Mouse (Mus musculus): Measurements from ENCODE around the gene Ifna4. TPM values are rescaled to one million over a fixed set of nuclear protein-coding genes. Genes with fewer than 3 reads are reported as not detected.
"Not testable (repeated sequence)": the region's sequence is repeated elsewhere in the genome, so short reads cannot be mapped to it uniquely, and the experiment has no call there.

Ifna4 gene
- not detected for total RNA-seq (2021)
- long read RNA-seq = 0 reads

DNA sequence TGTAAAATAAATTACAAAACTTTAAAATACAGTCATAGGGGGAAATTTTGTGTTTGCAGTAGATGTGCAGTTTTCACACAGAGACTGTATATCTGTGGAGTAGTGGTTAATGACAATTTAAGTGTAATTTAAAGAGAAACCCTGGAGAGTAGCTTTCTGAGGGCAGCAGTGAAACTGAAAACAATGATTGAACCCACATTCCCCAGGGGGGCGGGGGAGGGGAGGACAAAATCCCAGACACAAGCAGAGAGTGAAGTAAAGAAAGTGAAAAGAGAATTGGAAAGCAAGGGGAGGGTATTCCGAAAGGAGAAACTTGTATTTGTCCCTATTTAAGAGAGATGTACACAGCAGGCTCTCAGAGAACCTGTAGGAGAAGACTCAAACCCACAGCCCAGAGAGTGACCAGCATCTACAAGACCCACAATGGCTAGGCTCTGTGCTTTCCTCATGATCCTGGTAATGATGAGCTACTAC, at the start of gene Ifna4:
Gene Ifna4, plus strand, starts transcription at position 424 of the 474 bp plus-strand sequence.
- DNase-seq (ENCODE audit: low spot score in 2 of 2) = no peak

DNA sequence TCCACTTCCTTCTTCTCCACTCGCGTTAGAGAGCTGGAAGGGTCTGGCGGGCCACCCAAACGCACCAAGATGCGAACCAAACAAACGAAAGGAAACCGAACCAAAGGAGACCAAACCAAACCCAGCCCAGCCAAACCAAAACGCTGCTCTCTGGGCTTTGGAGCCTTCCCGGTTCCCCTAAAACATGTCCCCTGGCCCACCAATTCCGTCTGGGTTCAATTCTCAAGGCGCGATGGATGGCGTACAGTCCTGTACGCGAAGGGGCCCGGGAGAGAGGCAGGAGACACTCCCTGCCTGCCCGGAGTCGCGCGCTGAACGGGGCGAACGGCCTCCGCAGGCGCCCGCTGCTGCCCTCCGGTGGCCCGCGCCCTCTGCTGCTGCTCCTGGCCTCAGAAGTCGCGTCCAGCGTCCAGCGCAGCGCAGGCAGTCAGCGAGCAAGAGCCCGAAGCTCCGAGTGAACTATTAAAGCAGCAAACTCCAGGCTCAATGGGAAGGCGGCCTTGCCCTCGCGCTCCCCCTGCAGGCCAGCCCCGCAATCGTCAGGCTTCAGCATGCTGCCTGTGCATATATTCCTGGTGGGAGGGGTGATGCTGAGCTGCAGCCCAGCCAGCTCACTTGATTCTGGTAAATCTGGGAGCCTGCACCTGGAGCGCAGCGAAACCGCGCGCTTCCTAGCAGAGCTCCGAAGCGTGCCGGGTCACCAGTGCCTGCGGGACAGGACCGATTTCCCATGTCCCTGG, 47.6 kb upstream of the Ifna4 start, which contains the start of gene Gm13275:
Gene Gm13275, plus strand, starts transcription at position 552 of the 740 bp plus-strand sequence.
- DNase-seq (ENCODE audit: low spot score in 2 of 2) = peak; percentile 52 to 63

DNA sequence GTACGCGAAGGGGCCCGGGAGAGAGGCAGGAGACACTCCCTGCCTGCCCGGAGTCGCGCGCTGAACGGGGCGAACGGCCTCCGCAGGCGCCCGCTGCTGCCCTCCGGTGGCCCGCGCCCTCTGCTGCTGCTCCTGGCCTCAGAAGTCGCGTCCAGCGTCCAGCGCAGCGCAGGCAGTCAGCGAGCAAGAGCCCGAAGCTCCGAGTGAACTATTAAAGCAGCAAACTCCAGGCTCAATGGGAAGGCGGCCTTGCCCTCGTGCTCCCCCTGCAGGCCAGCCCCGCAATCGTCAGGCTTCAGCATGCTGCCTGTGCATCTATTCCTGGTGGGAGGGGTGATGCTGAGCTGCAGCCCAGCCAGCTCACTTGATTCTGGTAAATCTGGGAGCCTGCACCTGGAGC, 44.6 kb upstream of the Ifna4 start, which contains the start of gene Gm13279:
Gene Gm13279, plus strand, starts transcription at position 301 of the 400 bp plus-strand sequence.
- not testable (repeated sequence) for DNase-seq (ENCODE audit: low spot score in 2 of 2)

DNA sequence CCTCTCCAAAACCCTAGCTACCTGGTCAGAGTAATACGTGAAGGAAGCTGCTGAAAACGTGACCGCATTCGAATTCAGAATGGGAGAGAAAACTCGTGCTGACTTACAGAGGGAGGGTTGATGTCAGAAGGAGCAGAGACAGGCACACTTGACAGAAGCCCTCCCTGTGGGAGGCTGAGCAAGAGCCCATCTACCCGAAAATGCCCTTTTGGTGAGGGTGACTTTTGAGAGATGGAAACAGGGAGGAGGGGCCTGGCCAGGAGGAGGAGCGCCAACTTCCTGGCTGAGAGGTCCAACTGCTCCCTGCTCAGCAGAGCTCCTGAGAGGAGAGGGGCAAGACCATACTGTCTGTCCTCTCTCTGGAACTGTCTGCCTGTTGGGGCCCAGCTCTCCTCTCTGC, 42.3 kb upstream of the Ifna4 start, which contains the start of gene Gm13285:
Gene Gm13285, plus strand, starts transcription at position 301 of the 400 bp plus-strand sequence.
- not testable (repeated sequence) for DNase-seq (ENCODE audit: low spot score in 2 of 2)

DNA sequence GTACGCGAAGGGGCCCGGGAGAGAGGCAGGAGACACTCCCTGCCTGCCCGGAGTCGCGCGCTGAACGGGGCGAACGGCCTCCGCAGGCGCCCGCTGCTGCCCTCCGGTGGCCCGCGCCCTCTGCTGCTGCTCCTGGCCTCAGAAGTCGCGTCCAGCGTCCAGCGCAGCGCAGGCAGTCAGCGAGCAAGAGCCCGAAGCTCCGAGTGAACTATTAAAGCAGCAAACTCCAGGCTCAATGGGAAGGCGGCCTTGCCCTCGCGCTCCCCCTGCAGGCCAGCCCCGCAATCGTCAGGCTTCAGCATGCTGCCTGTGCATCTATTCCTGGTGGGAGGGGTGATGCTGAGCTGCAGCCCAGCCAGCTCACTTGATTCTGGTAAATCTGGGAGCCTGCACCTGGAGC, 38.7 kb upstream of the Ifna4 start, which contains the start of gene Gm13287:
Gene Gm13287, plus strand, starts transcription at position 301 of the 400 bp plus-strand sequence.
- not testable (repeated sequence) for DNase-seq (ENCODE audit: low spot score in 2 of 2)

DNA sequence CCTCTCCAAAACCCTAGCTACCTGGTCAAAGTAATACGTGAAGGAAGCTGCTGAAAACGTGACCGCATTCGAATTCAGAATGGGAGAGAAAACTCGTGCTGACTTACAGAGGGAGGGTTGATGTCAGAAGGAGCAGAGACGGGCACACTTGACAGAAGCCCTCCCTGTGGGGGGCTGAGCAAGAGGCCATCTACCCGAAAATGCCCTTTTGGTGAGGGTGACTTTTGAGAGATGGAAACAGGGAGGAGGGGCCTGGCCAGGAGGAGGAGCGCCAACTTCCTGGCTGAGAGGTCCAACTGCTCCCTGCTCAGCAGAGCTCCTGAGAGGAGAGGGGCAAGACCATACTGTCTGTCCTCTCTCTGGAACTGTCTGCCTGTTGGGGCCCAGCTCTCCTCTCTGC, 36.4 kb upstream of the Ifna4 start, which contains the start of gene Gm13288:
Gene Gm13288, plus strand, starts transcription at position 301 of the 400 bp plus-strand sequence.
- DNase-seq (ENCODE audit: low spot score in 2 of 2) = not testable (repeated sequence)

DNA sequence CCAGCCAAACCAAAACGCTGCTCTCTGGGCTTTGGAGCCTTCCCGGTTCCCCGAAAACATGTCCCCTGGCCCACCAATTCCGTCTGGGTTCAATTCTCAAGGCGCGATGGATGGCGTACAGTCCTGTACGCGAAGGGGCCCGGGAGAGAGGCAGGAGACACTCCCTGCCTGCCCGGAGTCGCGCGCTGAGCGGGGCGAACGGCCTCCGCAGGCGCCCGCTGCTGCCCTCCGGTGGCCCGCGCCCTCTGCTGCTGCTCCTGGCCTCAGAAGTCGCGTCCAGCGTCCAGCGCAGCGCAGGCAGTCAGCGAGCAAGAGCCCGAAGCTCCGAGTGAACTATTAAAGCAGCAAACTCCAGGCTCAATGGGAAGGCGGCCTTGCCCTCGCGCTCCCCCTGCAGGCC, 35.9 kb upstream of the Ifna4 start:
- not testable (repeated sequence) for DNase-seq (ENCODE audit: low spot score in 2 of 2)

DNA sequence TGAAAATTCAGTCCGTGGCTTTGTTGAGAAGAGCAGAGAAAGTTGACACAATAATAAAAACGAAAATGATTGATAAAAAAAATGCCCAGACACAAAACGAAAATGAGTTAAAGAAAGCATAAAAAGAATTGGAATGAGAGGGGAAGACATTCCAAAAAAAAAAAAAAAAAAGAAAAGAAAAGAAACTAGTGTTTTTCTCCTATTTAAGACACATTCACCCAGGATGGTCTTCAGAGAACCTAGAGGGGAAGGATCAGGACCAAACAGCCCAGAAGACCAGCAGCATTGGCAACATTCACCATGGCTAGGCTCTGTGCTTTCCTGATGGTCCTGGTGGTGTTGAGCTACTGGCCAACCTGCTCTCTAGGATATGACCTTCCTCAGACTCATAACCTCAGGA, 25.7 kb upstream of the Ifna4 start, which contains the start of gene Ifna7:
Gene Ifna7, plus strand, starts transcription at position 301 of the 400 bp plus-strand sequence.
- no peak for DNase-seq (ENCODE audit: low spot score in 2 of 2)

DNA sequence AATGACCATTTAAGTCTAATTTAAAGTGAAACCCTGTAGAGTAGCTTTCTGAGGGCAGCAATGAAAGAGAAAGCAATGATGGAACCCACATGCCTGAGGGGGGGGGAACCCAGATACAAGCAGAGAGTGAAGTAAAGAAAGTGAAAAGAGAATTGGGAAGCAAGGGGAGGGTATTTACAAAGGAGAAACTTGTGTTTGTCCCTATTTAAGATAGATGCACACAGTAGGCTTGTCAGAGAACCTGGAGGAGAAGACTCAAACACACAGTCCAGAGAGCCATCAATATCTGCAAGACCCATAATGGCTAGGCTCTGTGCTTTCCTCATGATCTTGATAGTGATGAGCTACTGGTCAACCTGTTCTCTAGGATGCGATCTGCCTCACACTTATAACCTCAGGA, 22.0 kb upstream of the Ifna4 start, which contains the start of gene Ifna11:
Gene Ifna11, plus strand, starts transcription at position 301 of the 400 bp plus-strand sequence.
- DNase-seq (ENCODE audit: low spot score in 2 of 2) = no peak

DNA sequence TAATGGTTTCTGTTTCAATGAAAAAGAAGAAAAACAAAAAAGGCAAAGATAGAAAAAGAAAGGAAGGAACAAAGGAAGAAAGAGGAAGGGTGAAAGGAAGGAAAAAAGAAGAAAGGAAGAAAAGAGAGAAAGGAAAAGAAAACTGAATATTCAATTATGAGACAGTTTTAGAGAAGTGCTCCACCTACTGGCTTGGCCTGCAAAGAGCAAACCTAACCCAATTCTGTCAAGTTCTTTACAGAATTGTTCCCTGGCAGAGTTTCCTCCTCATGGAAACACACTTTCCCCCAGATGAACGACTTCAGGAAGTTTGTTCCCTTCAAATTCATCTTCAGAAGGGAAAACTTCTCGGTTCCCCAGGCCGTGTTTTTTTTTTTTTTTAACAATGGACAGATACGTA, 18.7 kb upstream of the Ifna4 start:
- peak in 1 of 2 experiments; percentile 14 for DNase-seq (ENCODE audit: low spot score in 2 of 2)

DNA sequence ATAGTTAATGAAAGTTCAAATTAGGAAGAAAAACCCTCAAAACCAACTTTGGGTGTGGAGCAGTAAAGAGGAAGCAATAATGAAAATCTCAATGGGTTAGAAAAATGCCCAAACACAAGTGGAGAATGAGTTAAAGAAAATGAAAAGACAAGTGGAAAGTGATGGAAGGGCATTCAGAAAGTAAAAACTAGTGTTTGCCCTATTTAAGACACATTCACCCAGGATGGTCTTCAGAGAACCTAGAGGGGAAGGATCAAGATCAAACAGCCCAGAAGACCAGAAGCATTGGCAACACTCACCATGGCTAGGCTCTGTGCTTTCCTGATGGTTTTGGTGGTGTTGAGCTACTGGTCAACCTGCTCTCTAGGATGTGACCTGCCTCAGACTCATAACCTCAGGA, 14.5 kb upstream of the Ifna4 start, which contains the start of gene Ifna6:
Gene Ifna6, plus strand, starts transcription at position 301 of the 400 bp plus-strand sequence.
- not testable (repeated sequence) for DNase-seq (ENCODE audit: low spot score in 2 of 2)

DNA sequence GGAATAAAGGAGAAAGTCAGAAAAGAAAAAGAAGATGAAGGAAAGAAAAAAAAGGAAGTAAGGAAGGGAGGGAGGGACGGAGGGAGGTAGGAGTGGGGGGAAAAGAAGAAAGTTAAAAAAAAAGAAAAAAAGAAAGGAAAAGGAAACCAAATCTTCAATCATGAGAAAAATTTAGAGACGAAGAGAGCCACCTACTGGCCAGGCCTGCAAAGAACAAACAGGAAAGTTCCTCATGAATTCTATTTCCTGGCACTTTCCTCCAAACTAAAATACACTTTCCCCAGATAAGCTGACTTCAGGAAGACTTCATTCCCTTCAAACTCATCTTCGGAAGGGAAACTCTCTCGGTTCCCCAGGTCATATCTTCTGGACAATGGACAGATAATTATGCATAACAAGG, 11.1 kb upstream of the Ifna4 start:
- DNase-seq (ENCODE audit: low spot score in 2 of 2) = peak in 1 of 2 experiments; percentile 48

DNA sequence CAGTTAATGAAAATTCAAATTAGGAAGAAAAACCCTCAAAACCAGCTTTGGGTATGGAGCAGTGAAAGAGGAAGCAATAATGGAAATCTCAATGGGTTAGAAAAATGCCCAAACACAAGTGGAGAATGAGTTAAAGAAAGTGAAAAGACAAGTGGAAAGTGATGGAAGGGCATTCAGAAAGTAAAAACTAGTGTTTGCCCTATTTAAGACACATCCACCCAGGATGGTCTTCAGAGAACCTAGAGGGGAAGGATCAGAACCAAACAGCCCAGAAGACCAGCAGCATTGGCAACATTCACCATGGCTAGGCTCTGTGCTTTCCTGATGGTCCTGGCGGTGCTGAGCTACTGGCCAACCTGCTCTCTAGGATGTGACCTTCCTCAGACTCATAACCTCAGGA, 6.4 kb upstream of the Ifna4 start, which contains the start of gene Ifna5:
Gene Ifna5, plus strand, starts transcription at position 301 of the 400 bp plus-strand sequence.
- DNase-seq (ENCODE audit: low spot score in 2 of 2) = not testable (repeated sequence)

DNA sequence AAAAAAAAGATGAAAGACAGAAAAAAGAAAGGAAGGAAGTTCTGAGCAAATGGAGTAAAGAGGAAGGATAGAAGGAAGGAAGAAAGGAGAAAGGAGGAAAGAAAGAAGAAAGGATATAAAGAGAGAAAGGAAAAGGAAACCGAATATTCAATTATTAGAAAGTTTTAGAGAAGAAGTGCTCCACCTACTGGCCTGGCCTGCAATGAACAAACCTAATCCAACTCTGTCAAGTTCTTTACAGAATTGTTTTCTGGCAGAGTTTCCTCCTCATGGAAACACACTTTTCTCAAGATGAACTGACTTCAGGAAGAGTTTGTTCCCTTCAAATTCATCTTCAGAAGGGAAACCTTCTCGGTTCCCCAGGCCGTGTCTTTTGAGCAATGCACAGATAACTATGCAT, 2.8 kb upstream of the Ifna4 start:
- peak in 1 of 2 experiments; percentile 5 for DNase-seq (ENCODE audit: low spot score in 2 of 2)

DNA sequence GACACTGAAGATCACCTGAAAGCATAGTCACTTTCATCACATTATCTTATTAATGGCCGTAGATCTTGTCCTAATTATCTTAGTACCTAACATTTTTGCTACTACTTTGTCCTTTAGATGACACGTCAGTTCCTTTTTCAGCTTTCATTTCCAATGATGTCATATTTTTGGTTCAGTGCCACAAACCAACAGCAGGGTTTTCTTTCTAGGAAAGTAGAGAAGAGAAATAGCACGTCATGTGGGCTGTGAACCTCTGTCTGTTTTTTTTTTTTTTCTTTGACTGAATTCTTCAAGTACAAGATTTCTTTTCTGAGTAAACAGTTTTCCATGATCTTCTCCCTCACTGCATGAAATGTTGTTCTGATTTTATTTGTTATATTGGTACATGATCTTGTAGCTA, 1.6 kb upstream of the Ifna4 start:
- DNase-seq (ENCODE audit: low spot score in 2 of 2) = no peak

DNA sequence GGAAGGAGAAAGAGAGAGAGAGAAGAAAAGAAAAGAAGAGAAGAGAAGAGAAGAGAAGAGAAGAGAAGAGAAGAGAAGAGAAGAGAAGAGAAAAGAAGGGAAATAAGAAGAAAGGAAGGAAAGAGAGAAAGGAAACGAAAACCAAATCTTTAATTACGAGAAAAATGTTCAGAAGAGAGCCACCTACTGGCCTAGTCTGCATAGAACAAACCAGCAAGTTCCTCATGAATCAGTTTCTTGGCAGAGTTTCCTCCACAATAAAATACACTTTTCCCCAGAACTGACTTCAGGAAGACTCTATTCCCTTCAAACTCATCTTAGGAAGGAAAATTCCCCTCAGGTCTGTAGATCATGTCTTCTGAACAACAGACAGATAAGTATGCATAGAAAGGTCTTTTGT, 3.7 kb downstream of the Ifna4 start:
- no peak for DNase-seq (ENCODE audit: low spot score in 2 of 2)

DNA sequence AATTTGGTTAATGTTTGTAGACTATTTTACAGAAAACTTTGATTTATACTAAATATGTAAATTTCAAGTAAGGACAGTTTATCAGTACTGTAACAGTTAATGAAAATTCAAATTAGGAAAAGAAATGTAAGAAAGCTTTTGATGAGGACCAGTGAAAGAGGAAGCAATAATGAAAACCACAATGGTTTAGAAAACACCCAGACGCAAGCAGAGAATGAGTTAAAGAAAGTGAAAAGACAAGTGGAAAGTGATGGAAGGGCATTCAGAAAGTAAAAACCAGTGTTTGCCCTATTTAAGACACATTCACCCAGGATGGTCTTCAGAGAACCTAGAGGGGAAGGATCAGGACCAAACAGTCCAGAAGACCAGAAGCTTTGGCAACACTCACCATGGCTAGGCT, 8.0 kb downstream of the Ifna4 start, which contains the start of gene Ifna1:
Gene Ifna1, plus strand, starts transcription at position 390 of the 400 bp plus-strand sequence.
- DNase-seq (ENCODE audit: low spot score in 2 of 2) = no peak

DNA sequence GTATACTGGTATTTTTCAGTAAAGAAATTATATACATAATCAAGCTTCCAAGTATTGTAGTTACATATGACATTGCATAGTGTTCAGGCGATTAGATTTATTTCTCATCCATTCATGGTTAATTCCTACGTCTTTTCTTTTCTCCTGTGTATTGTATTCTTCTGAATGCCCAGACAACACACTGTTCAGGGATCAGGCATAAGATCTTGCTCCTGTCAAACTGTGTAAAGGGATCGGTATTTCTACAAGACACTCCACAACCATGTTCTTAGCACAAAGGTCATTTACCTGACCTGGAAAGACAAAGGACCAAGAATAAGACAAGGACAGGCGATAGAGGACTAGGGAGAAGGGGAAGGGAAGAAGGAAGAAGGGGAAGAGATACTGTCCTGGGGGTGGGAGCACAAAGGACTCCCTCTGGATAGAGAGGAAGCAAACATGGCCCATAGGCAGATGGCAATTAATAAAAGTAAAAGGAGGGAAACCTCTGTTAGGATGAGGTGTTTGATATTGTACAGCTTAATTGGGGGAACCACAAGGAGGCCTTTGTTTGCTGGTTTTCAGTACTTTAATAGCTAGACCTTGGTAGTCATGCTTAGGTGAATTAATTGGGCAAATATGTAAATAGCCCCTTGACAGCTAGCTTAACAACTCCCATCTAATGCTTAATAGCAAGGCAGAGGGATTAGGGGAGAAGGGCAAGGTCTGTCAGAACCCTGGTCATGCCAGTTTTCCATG, 9.5 kb downstream of the Ifna4 start:
- DNase-seq (ENCODE audit: low spot score in 2 of 2) = no peak

DNA sequence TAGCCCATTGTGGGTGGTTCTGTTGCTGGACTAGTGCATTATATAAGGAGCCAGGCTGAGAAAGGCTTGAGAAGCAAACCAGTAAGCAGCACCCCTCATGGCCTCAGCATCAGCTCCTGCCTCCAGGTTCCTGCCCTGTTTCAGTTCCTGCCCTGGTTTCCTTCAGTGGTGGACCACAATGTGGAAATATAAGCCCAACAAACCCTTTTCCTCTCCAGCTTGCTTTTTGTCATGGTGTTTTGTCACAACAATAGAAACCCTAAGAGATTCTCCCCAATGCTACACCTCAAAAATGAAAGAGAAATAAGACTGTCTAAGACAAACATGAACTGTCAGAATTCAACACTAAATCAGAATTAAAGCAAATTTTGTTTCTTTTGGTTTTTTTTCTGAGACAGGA, 17.6 kb downstream of the Ifna4 start:
- no peak for DNase-seq (ENCODE audit: low spot score in 2 of 2)

DNA sequence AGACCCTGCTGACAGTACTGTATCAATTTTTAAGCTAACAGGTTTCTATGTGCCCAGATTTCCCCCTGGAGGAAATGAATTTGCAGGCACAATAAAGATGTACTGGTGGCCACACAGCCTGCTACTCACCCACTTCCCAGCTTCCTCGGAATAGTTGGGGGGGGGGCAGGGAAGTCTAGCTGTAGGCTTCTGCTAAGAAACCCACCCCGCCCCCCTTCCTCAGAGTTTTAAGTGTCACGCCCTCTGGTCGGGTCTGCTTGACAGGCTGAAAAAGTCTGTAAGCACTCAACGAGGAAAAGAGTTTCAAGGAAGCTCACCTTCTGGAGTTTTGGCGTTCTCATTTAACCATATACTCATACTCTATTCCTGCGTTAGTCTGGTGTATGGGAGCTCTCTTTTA, 21.6 kb downstream of the Ifna4 start:
- no peak for DNase-seq (ENCODE audit: low spot score in 2 of 2)

DNA sequence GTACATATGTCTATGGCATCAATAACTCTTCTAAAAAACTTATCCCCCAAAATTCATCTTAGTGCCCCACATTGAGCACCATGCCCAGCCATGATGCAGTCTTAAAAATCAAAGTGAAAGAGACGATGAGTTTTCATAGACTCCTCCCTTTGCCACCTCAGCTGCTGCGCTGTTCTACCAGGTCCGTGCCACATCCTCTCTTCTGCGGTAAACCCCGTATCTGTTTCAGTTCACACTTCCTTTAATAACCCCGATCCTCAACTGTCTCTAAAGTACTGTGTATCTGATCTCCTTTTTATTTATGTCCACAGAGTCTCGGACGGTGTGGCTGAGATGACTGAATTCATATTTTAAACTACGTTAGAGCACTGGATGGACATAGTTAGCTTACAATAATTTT, 22.9 kb downstream of the Ifna4 start:
- no peak for DNase-seq (ENCODE audit: low spot score in 2 of 2)
